Mouse (Mus musculus) 416B (cell line): ENCODE results near the gene Gramd1b.

Experiments
- DNase-seq: peaks from one replicate; pipeline ENCODE4 v3.0.0; 2011; ENCODE audit warnings: low read depth

The Gramd1b gene

DNA sequence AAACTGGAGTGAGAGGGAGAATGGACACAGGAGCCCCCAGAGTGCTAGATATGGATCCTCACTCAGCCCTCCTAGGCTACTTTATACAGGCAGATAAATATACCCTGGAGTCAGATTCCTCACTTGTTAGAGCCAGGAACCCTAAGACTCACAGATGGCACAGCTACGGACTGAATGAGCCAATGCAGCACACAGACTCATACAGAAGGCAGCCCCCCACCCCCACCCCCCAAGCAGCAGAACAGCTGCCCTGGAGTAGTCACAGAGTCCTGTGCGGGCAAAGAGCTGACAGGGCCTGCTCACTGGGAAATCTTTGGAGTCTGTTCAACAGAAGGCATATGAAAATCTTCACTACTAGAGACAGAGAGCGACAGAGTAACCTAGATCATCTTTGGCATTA is 223.9 kb downstream of the Gramd1b start:
- DNase-seq: no peak

DNA sequence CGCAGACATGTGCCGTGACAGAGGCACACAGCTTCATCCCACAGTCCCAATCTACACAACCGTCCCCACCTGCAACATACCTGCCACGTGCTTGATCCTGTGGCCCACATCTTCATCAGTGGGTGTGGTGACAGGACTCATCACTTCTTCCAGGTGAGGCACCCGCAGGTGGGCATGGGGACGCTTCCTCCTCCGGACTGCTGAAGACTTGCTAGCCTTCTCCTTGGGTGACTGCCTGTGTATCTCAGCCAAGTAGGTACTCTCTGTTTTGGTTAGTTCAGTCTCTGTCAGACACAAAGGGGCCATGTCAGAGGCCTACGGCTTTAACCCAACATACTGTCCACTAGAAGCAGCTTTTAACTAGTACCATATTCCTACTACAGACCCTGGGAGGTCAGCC is 226.9 kb downstream of the Gramd1b start:
- DNase-seq: no peak

DNA sequence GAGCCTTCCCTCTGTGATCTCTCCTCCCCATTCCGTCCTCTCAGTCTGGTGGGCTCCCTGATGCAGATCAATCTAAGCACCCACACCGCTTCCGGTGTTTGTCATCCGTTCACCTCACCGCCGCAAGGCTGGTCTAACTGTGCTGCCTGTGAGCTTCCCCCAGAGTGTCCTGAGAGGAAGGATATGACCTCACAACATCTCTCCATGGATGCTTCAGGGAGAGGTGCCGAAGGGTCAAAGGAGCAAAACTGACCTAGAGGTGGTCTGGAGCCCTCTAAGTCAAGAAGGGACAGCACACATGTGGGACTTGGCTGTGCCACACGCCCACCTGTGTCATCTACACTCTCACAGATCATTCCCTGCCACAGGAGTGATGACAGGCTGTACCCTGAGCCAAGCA is 228.8 kb downstream of the Gramd1b start:
- no peak for DNase-seq

DNA sequence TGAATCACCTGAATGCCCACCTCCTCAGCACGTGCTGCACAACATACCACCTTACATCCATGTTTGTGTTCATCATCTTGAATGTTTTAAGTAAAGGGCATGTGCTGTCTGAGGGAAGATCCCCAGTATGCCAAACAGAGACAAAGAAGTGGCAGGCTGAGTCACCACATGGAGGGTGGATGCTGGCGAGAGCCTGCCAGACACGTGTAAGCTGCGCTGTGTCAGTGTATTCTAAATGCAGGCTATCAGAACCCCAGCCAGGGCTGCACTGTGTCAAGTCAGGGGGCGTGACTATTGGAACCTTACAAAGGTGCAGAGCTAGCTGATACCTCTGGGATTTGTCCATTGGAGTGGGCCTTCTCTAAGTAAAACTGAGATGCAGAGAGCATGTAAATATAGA is 229.7 kb downstream of the Gramd1b start:
- DNase-seq: no peak

DNA sequence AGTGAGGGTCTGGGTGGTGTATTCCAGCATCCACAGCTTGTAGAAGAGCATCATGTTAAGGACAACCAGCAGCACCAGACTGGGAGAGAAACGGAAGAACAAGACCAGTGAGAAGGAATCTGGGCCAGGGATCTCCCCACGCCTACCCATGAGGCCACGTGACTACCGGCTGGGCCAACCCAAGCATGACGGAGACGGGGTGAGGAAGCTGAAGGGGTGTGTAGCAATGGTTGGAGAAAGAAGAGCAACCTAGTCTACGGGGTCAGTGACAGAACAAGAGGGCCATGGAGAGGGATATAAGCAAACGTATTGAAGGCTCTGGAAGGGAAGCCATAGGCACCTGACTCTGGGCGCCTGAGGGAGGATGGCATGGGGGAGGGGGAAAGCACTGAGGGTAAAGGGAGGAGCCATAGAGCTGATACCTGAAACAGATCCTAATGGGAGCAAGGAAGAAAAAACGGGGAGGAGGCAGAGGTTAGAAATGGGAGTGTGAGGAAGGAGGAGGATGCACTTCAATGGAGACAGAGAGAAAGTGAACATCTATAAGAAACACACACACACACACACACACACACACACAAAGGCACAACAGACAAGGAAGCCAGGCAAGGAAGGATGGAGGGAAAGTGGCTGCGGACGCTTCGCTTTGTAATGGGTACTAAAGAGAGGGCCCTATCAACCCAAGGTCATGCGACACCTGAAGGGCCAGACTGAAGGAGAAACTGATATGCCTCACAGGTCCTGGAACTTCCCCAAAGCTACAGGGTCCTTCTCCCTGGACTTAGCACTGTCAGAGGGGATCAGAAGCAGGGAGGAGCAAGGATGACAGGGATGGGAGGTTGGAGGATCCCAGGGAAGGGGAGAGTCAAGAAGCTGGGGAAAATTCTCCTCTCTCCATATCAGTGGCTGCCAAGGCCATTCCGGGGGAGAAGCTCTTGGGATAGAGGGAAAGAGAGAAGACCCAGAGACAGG is 230.9 kb downstream of the Gramd1b start:
- DNase-seq: no peak

DNA sequence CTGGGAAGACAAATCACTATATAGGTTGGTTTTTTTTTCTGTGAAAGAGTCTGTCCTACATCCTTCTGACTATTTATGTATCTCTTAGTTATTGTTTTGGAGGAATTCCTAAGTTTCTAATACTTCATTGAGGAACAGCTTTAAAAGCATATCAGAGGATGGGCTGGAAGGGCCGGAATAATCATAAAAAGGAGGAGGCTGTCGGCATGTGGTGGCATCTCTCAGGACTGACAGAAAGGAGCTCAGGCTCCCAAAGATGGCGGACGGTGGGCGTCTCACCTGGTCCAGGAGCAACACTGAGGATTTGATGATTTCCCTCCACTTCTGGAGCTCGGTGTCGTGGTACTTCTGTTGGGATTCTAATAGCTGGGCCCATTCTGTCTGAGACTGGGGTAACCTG is 231.9 kb downstream of the Gramd1b start:
- no peak for DNase-seq

DNA sequence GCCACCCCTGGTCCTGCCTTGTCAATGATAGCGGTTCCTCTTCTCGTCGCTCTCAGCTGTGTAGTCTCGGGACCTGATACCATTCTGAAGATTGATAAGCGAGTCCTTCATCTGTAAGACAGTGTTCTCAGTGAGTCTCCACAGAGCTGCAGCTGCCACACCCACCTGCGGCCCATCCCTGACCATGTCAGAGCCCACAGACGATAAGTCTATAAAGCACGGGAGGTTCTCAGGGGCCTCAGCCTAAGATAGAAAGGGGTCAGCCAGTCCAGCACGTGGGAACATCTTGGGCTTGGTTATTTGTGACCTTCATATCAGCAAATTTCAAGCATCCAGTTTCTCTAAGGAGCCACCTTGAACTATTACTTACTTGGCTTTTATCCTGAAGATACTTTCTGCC is 233.2 kb downstream of the Gramd1b start:
- no peak for DNase-seq

DNA sequence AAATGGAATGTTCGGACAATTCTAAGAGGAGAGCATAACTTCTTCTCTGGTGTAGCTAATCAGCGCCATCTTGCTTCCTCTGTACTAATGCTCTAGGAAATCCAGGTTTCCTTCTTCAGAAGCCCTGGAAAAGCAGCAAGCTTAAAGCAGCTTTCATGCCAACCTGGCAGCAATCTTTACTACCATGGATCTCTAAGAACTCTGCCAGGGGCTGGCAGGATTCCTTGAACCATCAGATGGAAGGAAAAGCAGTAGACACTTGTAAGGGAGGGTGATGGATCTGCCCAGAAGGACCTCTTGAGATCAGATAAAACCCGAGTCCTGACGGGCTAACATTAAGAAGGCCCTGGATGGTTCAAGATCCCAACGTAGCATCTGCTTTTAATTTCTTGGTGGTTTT is 234.9 kb downstream of the Gramd1b start:
- no peak for DNase-seq

DNA sequence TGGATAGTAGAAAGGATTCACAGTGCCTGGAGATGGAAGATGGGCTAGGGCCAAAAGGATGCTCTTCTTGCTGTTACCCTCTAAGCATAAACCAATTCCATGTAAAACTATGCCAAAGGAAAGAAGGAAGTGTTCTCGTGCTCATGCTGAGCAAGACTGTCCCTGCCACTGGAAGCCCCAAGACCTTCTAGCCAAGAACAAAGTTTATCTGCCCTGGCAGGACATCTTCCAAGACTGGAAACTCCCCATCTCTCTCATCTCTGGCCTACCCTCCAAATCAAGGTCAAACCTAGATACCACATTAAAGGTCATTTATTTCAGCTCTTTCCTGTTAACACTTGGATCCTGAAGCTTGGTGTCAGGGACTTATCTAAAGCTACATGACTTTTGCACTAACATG is 236.3 kb downstream of the Gramd1b start:
- no peak for DNase-seq

DNA sequence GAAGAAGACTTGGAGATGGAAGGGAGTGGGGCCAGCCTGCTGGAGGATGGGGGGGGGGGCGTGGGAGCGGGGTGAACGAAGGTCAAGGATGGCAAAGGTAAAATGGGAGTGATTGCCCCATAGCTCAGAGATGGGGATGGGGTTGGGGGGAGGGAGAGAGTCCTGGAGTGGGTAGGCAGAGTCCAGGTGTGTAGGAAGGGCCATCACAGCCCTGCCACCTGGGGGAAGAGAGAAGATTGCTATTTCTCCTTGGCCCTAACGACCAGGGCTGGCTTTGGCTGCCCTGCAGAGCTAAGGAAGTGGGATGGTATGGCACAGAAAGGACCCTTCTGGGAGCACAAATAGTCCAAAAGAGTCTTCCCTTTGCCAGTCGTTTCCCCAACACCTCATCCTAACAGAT is 237.0 kb downstream of the Gramd1b start:
- DNase-seq: no peak

DNA sequence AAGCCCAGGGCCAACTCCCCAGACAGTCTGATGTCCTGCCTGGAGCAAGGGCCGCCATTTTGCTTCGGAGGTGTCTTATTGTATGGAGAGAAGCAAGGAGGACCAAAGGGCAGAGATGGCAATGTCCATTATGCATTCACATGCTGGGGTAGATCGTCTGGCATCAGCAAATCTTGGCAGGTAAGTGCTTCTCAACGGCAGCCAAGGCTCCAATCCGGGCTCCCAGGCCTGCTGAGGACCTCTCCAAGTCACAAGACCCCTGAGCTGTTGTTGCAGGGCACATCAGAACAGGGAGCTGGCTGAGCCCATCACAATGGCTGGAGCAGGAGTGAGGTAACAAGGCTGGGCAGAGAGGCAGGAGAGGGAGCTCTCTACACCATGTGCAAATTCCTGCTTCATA is 237.4 kb downstream of the Gramd1b start:
- no peak for DNase-seq

DNA sequence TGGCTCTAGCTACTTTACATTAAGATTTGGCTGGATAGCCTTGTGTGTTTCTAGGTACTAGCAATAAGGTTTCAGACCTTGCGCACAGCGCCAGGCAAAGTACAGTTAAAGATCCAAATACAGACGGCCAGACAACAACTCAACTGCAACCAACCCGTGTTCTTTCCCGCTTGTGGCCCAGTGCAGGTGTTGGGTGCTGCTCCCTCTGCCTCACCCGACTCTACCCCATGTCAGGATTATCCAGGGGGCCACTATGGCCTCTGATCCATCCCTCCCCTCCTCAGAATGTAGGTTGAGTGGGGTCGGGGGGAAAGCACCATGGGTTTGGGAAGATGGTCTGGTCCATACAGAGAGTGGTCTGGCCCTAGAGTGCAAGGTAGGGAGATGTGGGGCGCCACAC is 237.9 kb downstream of the Gramd1b start:
- no peak for DNase-seq

DNA sequence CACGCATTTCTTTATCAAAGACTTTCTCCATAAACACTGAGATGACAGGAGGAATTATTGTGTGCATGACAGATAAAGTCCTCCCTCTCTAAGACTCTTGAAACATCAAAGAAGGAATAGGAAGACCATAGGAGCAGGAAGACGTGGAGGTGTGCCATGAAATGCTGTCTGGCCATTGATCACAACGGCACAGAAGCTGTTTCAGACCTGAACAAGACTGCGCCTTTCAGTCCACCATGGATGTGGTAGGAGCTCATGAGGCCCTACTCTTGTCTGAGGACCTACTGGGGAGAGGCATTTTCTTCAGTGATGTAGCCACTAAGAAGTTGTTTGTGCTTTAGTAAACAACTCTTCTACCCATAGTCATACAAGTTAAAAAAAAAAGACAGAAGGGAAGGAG is 238.7 kb downstream of the Gramd1b start:
- no peak for DNase-seq

DNA sequence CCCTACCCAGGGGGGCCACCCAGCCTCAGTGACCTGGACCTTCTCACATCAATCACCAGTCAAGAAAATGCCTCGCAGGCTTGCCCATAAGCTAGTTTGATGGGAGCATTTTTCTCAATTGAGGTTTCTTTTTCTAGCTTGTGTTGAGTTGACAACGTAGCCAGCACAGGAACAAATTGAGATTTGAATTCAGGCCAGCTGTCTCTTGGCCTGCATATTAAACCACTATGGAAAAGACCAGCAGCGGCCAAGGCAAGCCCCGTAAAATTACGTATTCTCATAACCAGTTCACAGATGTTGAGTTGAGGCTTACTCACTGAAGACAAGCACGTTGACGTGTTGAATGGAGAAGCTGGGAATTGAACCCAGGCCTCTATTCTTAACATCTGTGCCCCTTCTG is 248.2 kb downstream of the Gramd1b start:
- DNase-seq: no peak

DNA sequence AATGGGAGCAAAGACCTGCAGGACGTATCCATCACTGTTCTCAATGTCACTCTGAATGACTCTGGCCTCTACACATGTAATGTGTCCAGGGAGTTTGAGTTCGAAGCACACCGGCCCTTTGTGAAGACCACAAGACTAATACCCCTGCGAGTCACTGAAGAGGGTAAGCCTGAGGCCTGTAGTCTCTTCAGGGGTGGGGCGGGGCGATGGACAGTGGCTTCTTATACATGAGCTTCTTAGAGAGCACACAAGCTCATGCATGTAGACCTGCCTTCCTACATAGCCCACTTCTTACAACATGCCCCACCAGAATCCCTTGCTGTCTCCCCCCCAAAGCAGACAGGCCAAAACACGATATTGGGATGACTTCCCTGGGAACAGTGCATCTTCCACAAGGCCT is 251.7 kb downstream of the Gramd1b start:
- DNase-seq: no peak

DNA sequence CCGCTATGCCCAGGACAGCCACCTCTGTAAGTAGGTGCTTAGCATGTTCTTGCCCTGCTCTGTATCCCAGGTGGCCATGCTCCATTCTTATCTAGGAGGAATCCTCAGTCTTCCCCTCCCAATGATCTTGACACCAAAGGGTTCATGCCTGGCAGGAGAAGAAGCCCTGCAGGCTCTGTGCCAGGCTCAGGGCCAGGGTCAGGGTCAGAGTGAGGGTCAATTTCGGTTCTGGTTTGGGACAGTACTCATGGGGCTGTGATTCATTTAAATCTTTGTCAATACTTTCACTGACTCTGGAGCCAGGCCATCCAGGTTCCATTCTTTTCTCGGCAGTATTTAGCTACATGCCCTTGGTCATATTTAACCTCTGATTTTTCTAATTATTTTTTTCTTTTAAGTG is 253.5 kb downstream of the Gramd1b start:
- DNase-seq: no peak

DNA sequence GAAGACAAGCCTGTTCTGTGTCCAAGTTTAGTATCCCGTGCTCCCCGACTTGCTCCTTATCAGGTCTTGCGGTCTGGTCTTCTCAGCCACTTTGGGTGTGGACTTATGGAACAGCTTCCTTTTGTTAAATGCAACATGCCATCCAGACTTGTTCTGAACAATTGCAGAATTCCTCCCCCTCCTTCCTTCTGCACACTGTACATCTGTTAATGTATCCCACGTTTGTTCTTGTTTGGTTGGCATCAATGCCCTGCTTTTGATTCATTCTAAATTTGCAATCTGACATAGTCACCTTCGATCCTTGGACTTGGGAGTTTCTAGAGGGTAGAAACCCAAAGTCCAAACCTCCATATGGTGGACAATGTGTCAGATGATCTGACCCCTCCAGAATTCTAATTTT is 255.3 kb downstream of the Gramd1b start:
- DNase-seq: no peak

DNA sequence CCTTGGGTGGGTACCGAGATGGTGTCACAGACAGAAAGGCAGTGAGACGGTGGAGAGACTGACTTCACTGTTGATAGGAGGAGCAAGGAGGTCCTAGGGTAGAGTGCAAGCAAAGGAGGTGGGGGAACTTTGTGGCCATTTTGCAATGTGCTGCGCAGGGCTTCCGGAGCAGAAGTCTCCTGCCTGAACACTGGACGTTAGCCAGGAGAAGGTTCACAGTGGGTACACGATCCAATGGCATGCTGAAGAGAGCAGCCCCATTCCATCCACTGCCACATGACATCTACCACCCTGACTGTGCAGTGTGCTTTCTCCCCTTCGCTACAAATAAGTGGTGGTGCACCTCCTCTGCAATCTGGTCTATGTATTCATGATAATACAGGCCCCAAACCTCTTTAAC is 258.4 kb downstream of the Gramd1b start:
- DNase-seq: no peak

DNA sequence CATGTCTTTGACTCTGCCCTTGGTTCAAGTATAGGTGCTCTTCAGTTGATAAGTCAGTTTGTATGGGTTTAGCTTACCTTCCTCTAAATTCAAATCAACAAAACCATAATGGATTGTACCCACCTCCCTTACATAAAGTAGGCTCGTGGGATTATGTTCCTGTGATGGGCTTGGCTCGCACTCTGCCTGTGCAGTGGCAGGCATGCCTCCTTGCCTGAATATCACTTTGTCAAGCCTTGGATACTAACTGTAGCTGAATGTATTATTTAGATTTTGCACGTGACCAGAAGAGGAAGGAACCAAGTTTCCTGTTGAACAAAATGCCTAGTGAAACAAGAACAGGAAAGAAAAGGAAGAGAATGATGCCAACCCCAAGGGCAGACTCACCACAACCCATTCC is 260.1 kb downstream of the Gramd1b start:
- DNase-seq: no peak

DNA sequence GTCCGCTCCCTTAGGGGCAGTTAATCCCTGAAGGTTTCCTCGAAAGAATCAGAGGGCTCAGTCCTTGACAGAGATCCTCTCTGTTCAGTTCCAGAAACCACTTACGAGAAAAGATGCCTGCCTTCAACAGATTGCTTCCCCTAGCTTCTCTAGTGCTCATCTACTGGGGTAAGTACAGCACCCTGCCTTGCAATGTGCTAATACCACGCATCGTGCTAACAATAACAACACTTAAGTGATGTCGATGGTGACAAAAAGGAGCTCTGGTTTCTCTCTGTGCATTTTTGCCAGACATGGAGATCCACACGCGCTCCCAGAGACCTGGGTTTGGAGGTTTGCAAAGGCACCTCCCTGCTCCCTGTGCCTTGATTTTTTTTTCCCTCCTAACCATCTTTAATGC is 261.3 kb downstream of the Gramd1b start:
- no peak for DNase-seq

DNA sequence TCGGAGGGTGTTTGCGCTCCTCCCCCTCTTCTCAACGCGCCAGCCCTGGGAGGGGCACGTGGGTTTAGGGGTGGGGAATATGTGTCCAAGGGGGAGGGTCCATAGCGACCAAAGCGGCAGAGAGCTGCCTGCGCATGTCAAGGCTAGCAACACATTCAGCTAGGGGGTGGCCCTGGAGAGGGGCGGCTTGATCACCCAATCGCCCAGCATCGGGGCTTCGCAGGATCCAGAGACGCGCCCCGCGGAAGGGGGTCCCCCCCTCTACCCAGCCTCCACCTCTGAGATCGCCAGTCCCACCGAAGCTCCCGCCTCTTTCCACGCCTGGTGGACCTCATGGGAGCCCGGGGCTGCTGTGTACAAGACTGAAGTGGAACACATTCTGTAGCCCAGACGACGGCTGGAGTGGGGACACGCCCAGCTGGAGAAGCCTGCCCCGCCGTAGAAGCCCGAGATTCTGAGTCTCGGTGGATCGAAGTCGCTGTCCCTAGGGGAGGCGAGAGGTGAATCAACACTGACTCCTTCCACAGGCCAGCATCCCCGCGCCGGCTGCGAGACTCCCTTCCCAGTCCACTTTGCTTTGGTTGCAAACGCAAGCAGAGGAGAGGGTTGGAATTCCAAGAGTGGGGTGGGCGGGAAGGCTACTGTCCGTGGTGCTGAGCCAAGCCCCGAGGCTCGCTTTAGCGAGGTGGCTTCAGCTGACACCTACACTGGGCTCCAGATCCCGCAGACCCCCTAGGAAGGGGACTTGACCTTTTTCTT is 261.9 kb downstream of the Gramd1b start, which contains the start of gene Scn3b:
TSS of gene Scn3b (plus strand) at position 115 of the 759 bp plus-strand sequence.
- DNase-seq: no peak

DNA sequence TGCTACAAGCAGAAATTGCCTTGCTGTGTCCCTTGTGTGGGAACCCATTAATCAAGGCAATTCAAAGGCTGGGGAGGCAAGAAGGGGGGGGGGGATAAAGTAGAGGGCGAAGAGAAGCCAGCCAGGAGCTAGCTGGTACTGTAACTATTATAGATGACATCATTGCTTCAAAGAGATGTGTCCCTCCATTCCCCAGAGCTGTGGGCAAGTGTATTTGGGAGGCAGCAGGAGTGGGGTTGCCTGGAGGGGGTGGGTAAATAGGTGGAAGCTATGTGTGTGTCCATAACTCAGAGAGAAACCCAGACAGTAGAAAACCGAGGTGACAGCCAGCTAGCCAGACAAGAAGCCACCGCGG is 262.5 kb downstream of the Gramd1b start:
- no peak for DNase-seq

DNA sequence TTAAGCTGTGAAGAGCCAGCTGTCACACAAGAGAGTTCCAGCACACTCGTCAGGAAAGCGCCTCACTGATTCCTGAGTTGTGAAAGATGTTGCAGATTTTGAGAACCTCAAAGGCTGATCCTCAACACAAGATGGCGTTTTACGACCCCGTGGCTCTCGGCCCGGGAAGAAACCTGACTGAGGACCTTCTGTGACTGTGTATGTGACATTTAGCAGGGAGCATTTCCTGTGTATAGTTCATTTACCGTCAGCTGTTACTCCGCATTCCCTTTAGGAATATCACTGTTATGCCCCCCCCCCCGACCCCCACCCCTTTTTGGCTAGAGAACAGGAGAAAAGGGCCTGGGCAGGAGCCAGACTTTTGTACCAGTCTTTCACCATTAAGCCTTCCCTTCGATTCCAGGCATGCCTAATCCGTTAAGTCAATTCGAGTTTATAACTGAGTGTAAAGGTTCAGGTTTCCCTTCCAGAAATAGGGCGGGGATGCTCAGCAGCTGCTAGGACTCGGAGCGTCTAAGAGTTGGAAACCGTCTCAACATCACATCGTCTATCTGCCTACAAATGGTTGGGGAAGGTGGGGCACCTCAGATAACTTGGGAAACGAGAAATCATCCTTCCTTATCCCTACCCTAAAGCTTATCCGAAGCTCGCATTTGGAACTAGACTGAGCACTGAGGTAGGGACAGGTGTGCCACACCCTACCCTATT is 263.0 kb downstream of the Gramd1b start:
- no peak for DNase-seq
